Mouse (Mus musculus): Measurements from ENCODE around the gene Grap. TPM values are rescaled to one million over a fixed set of nuclear protein-coding genes. Genes with fewer than 3 reads are reported as not detected.

The Grap gene
- total and polyA plus RNA-seq, 2 experiments from 2014 or later: 4.3 to 11.0 TPM

DNA sequence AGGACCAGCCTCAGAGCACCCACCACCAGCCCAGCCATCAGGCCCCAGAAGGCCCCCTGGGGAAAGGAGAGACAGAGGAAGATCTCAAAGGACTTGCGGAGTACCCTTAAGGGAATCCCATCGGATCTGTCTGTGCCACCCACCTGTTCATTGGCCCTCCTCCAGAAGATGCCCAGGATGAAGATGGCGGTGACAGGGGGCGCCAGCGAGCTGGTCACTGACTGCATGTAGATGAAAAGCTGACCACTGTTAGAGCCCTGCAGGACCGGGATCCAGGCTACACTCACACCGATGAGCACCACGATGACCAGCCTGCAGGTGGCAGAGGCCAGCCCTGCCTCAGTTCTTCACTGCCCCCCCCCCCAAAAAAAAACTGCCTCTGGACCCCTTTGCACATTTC lies 20.6 kb downstream of the Grap start:
- no peak overlapping the region for H3K4me2 ChIP-seq (ENCODE audit: low read depth, low read length)
- DNase-seq (ENCODE audit: low spot score) (no peak), ATAC-seq (ENCODE audit: insufficient read depth, low read depth) (no peak)
- no peaks in the 10 kb centered on the region for H3K4me1 ChIP-seq (ENCODE audit: control insufficient read depth, insufficient read depth)
- no peaks in the 10 kb centered on the region for H3K36me3 ChIP-seq (replicated peaks; ENCODE audit: control insufficient read depth, insufficient read depth, low read length)
- H3K27me3 ChIP-seq (ENCODE audit: control insufficient read depth, insufficient read depth, low read length): 0 out of 2 replicates have a peak, but pooled peaks cover 11% of the 10 kb centered on the region
- H3K4me3 ChIP-seq (ENCODE audit: low read depth, low read length): no peak overlapping the region
- 53% methylated on average over 8 of the region's 8 CpGs for WGBS
- H3K9me3 ChIP-seq (replicated peaks; ENCODE audit: control insufficient read depth, low read length): no peaks in the 10 kb centered on the region
- H3K27ac ChIP-seq (ENCODE audit: low read depth): no peak overlapping the region
- no peak overlapping the region for H3K9ac ChIP-seq (replicated peaks; ENCODE audit: low read depth, low read length)
- TF ChIP-seq EP300 (IDR thresholded peaks at IDR 0.05; ENCODE audit: low read depth): no peak
- TF ChIP-seq CTCF (IDR thresholded peaks at IDR 0.05; ENCODE audit: low read depth): 0 out of 2 replicates have a peak, but pooled peaks have one; percentile 15

GRCm38 (mm10) chr11:61674151-61674838 lies 21.2 kb downstream of the Grap start:
- H3K36me3 ChIP-seq (replicated peaks; ENCODE audit: control insufficient read depth, insufficient read depth, low read length): no peaks in the 10 kb centered on the region
- no peak for ATAC-seq (ENCODE audit: insufficient read depth, low read depth)
- 0 out of 2 replicates have a peak, but pooled peaks cover 12% of the 10 kb centered on the region for H3K27me3 ChIP-seq (ENCODE audit: control insufficient read depth, insufficient read depth, low read length)
- no peak overlapping the region for H3K9ac ChIP-seq (replicated peaks; ENCODE audit: low read depth, low read length)
- no peak for DNase-seq (ENCODE audit: low spot score)
- H3K27ac ChIP-seq (ENCODE audit: low read depth): no peak overlapping the region
- H3K9me3 ChIP-seq (replicated peaks; ENCODE audit: control insufficient read depth, low read length): no peaks in the 10 kb centered on the region
- no peaks in the 10 kb centered on the region for H3K4me1 ChIP-seq (ENCODE audit: control insufficient read depth, insufficient read depth)
- TF ChIP-seq CTCF (IDR thresholded peaks at IDR 0.05; ENCODE audit: low read depth) (no peak), EP300 (IDR thresholded peaks at IDR 0.05; ENCODE audit: low read depth) (no peak)
- 38% methylated on average over 19 of the region's 19 CpGs for WGBS
- no peak overlapping the region for H3K4me2 ChIP-seq (ENCODE audit: low read depth, low read length)
- H3K4me3 ChIP-seq (ENCODE audit: low read depth, low read length): no peak overlapping the region

DNA sequence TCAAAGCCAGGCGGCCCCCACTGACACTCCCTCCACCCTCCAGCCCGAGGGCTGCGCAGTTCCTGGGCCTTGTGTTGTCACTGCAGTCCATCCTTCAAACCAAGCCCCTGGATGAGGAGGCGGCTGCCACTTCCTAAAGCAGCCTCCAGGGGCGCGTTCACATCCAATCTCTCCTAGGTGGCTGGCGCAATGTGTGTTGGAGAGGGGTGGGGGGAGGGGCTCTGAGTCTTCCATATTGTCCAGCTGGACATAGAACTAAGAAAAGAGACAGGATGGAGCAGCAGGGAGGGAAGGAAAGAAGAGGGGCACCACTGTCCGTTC lies 21.7 kb downstream of the Grap start:
- Histone ChIP-seq H3K36me3 (replicated peaks; ENCODE audit: control insufficient read depth, insufficient read depth, low read length) (no peaks in the 10 kb centered on the region), H3K27me3 (ENCODE audit: control insufficient read depth, insufficient read depth, low read length) (0 out of 2 replicates have a peak, but pooled peaks cover 12% of the 10 kb centered on the region), H3K4me1 (ENCODE audit: control insufficient read depth, insufficient read depth) (no peaks in the 10 kb centered on the region), H3K4me3 (ENCODE audit: low read depth, low read length) (no peak overlapping the region), H3K4me2 (ENCODE audit: low read depth, low read length) (no peak overlapping the region), H3K9me3 (replicated peaks; ENCODE audit: control insufficient read depth, low read length) (no peaks in the 10 kb centered on the region), H3K9ac (replicated peaks; ENCODE audit: low read depth, low read length) (no peak overlapping the region), H3K27ac (ENCODE audit: low read depth) (no peak overlapping the region)
- peak; percentile 38 for DNase-seq (ENCODE audit: low spot score)
- 0 out of 2 replicates have a peak, but pooled peaks have one; percentile 34 for ATAC-seq (ENCODE audit: insufficient read depth, low read depth)
- 13% methylated on average over 8 of the region's 8 CpGs for WGBS
- TF ChIP-seq CTCF (IDR thresholded peaks at IDR 0.05; ENCODE audit: low read depth): peak; percentile 54
- no peak for TF ChIP-seq EP300 (IDR thresholded peaks at IDR 0.05; ENCODE audit: low read depth)

GRCm38 (mm10) chr11:61675332-61675731 lies 22.3 kb downstream of the Grap start:
- no peaks in the 10 kb centered on the region for H3K9me3 ChIP-seq (replicated peaks; ENCODE audit: control insufficient read depth, low read length)
- H3K27me3 ChIP-seq (ENCODE audit: control insufficient read depth, insufficient read depth, low read length): 0 out of 2 replicates have a peak, but pooled peaks cover 12% of the 10 kb centered on the region
- no peak overlapping the region for H3K9ac ChIP-seq (replicated peaks; ENCODE audit: low read depth, low read length)
- H3K36me3 ChIP-seq (replicated peaks; ENCODE audit: control insufficient read depth, insufficient read depth, low read length): no peaks in the 10 kb centered on the region
- no peak overlapping the region for H3K27ac ChIP-seq (ENCODE audit: low read depth)
- no peak overlapping the region for H3K4me2 ChIP-seq (ENCODE audit: low read depth, low read length)
- 43% methylated on average over 2 of the region's 2 CpGs for WGBS
- ATAC-seq (ENCODE audit: insufficient read depth, low read depth): no peak
- no peaks in the 10 kb centered on the region for H3K4me1 ChIP-seq (ENCODE audit: control insufficient read depth, insufficient read depth)
- no peak for DNase-seq (ENCODE audit: low spot score)
- H3K4me3 ChIP-seq (ENCODE audit: low read depth, low read length): no peak overlapping the region
- no peak for TF ChIP-seq CTCF (IDR thresholded peaks at IDR 0.05; ENCODE audit: low read depth)
- TF ChIP-seq EP300 (IDR thresholded peaks at IDR 0.05; ENCODE audit: low read depth): no peak

DNA sequence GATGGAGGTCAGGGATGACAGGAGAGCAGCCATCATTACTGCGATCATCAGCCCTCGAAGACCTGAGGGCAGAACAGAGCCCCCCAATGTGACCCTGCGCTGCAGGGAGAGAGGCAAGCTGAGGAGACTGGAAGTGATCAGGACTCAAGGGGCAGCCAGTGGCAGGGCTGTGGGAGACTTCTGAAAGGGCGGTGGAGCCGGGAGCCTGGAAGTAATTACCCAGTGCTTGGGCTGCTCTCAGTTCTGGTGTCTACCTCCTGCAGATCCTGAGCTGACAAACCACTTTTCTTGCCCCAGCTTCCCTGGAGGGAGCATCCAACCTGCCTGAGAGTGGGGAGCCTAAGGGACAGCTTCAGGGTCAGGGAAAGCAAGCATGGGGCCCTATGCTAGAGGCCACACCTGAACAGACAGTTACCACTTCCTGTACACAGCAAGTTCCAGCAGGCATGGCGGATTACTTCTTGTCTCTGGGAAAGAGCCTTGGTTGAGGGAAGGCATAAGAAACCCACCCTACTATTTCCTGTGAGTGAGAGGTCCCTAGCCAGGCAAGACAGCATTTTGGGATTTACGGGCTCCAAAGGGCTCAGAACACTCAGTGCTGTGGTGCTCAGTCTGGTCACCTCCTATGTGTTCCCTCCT lies 23.3 kb downstream of the Grap start:
- DNase-seq (ENCODE audit: low spot score) (no peak), ATAC-seq (ENCODE audit: insufficient read depth, low read depth) (no peak)
- TF ChIP-seq CTCF (IDR thresholded peaks at IDR 0.05; ENCODE audit: low read depth) (no peak), EP300 (IDR thresholded peaks at IDR 0.05; ENCODE audit: low read depth) (no peak)
- 84% methylated on average over 7 of the region's 7 CpGs for WGBS
- Histone ChIP-seq H3K27me3 (ENCODE audit: control insufficient read depth, insufficient read depth, low read length) (0 out of 2 replicates have a peak, but pooled peaks cover 12% of the 10 kb centered on the region), H3K9ac (replicated peaks; ENCODE audit: low read depth, low read length) (no peak overlapping the region), H3K4me1 (ENCODE audit: control insufficient read depth, insufficient read depth) (no peaks in the 10 kb centered on the region), H3K27ac (ENCODE audit: low read depth) (no peak overlapping the region), H3K4me3 (ENCODE audit: low read depth, low read length) (no peak overlapping the region), H3K9me3 (replicated peaks; ENCODE audit: control insufficient read depth, low read length) (no peaks in the 10 kb centered on the region), H3K36me3 (replicated peaks; ENCODE audit: control insufficient read depth, insufficient read depth, low read length) (no peaks in the 10 kb centered on the region), H3K4me2 (ENCODE audit: low read depth, low read length) (no peak overlapping the region)
